Mouse (Mus musculus): Measurements from ENCODE around the gene Sgms1.

GRCm38 (mm10) chr19:32263753-32264152 is 125.8 kb downstream of the Sgms1 start:
- TF ChIP-seq CTCF (IDR thresholded peaks at IDR 0.05): no peak
- no peak for TF ChIP-seq POLR2A (IDR thresholded peaks at IDR 0.05; ENCODE audit: insufficient read depth, low read depth, low read length)
- TF ChIP-seq EP300 (IDR thresholded peaks at IDR 0.05; ENCODE audit: insufficient read depth, low read depth, low read length): no peak

Measured in heart, adult 2 months (tissue).